Mouse (Mus musculus) forebrain, postnatal 0 days (tissue): ENCODE data around the gene Kif13a. TPM values are rescaled to one million over a fixed set of nuclear protein-coding genes. Genes with fewer than 3 reads are reported as not detected.

ENCODE experiments used
- ATAC-seq: fragments of 200-750 bp; cut with Nextera tagmentation; 2 replicates; pipeline ENCODE4 v1.8.0; 2017; ENCODE audit warnings: mild to moderate bottlenecking, moderate library complexity
- DNase-seq: peaks from one replicate; pipeline ENCODE4 v3.0.0-alpha.2; 2015
- H3K27ac ChIP-seq: fragments of 300-500 bp; sonication (generic); 2 replicates; pipeline ENCODE4 v1.5.1; 2014; ENCODE audit warnings: low read depth, mild to moderate bottlenecking, antibody characterized with exemption, low read length, moderate library complexity, mixed read lengths
- H3K27me3 ChIP-seq: fragments of 300-500 bp; sonication (generic); 2 replicates; pipeline ENCODE4 v1.6.1; 2014; ENCODE audit warnings: mild to moderate bottlenecking, low read length, mixed read lengths; ENCODE audit not compliant: insufficient read depth
- H3K36me3 ChIP-seq: fragments of 300-500 bp; sonication (generic); 2 replicates; pipeline ENCODE4 v1.6.1; 2014; ENCODE audit warnings: mild to moderate bottlenecking, moderate library complexity; ENCODE audit not compliant: insufficient read depth
- H3K4me1 ChIP-seq: fragments of 300-500 bp; sonication (generic); 2 replicates; pipeline ENCODE4 v1.6.1; 2014; ENCODE audit warnings: antibody characterized with exemption; ENCODE audit not compliant: insufficient read depth
- H3K4me2 ChIP-seq: fragments of 300-500 bp; sonication (generic); 2 replicates; pipeline ENCODE4 v1.6.1; 2014; ENCODE audit warnings: low read depth, mild to moderate bottlenecking, moderate library complexity
- H3K4me3 ChIP-seq: fragments of 300-500 bp; sonication (generic); 2 replicates; pipeline ENCODE4 v1.5.1; 2014; ENCODE audit warnings: low read depth, low read length, mixed read lengths
- H3K9ac ChIP-seq: fragments of 300-500 bp; sonication (generic); 2 replicates; pipeline ENCODE4 v1.6.1; 2014; ENCODE audit warnings: mild to moderate bottlenecking
- H3K9me3 ChIP-seq: fragments of 300-500 bp; sonication (generic); 2 replicates; pipeline ENCODE4 v1.6.1; 2016; ENCODE audit warnings: low read length
- CTCF ChIP-seq: sonication (generic); IDR thresholded peaks from 2 replicates; pipeline ENCODE4 v1.5.1; 2016; ENCODE audit warnings: antibody characterized with exemption, control low read depth, low read depth
- WGBS: fragments of 180-500 bp; shearing (Covaris S2); extraction: QIAGEN DNeasy Blood & Tissue Kit; methylation state at CpG from one replicate; pipeline ENCODE4 v1.1.7; 2014; 5-methylcytosine and 5-hydroxymethylcytosine counted together
- polyA plus RNA-seq: library from polyadenylated mRNA; unstranded; fragments of >200 nt; fragmentation: Nextera tagmentation; extraction: Ambion mirVana; gene quantifications from 2 replicates; pipeline ENCODE4 v1.2.1, GENCODE M21; 2015
- total RNA-seq: library from RNA; depleted of rRNA; stranded (reverse); fragments of >200 nt; gene quantifications from 2 replicates; pipeline ENCODE4 v1.2.3, GENCODE M21; 2014

The Kif13a gene
- total and polyA plus RNA-seq, 2 experiments from 2014 or later, result 9.2 to 19.7 TPM

- Histone ChIP-seq H3K36me3 (no peaks in the 10 kb centered on the region), H3K4me3 (peak overlapping the region; percentile 94), H3K9me3 (no peaks in the 10 kb centered on the region), H3K27me3 (no peaks in the 10 kb centered on the region), H3K27ac (peak overlapping the region; percentile 96), H3K4me1 (peaks cover 3% of the 10 kb centered on the region; the same call in 1 of the 2 replicates), H3K9ac (peak overlapping the region; percentile 88; the same call in 1 of the 2 replicates), H3K4me2 (peak overlapping the region; percentile 71)
- WGBS, result 30% methylated on average over 5 of the region's 5 CpGs
- no peak for TF ChIP-seq CTCF
- DNase-seq (no peak), ATAC-seq (no peak)
Measured at GRCm38 (mm10) chr13:46728411-46728810, 201.3 kb downstream of the Kif13a start.

GRCm38 (mm10) chr13:46727837-46728268 is 201.8 kb downstream of the Kif13a start, which contains the start of gene Nup153:
Gene Nup153 (minus strand): TSS chr13:46727940.
- peak within 1 kb of the TSS; percentile 94 for H3K4me3 ChIP-seq
- ATAC-seq (peak; percentile 94), DNase-seq (peak; percentile 99)
- H3K9ac ChIP-seq, result peak within 1 kb of the TSS; percentile 88
- H3K4me1 ChIP-seq, result peaks cover 3% of the 10 kb centered on the region; the same call in 1 of the 2 replicates
- WGBS, result under 1% methylated on average over 47 of the region's 51 CpGs
- TF ChIP-seq CTCF, result no peak
- H3K27me3 ChIP-seq, result no peaks in the 10 kb centered on the region
- H3K9me3 ChIP-seq, result no peaks in the 10 kb centered on the region
- H3K27ac ChIP-seq, result peak within 1 kb of the TSS; percentile 96
- H3K4me2 ChIP-seq, result peak within 1 kb of the TSS; percentile 71
- no peaks in the 10 kb centered on the region for H3K36me3 ChIP-seq

GRCm38 (mm10) chr13:46727038-46727836 is 202.4 kb downstream of the Kif13a start:
- Histone ChIP-seq H3K27ac (peak overlapping the region; percentile 96), H3K4me2 (peak overlapping the region; percentile 71), H3K4me1 (peaks cover 3% of the 10 kb centered on the region; the same call in 1 of the 2 replicates), H3K36me3 (no peaks in the 10 kb centered on the region), H3K4me3 (peak overlapping the region; percentile 94), H3K9me3 (no peaks in the 10 kb centered on the region), H3K9ac (peak overlapping the region; percentile 88), H3K27me3 (no peaks in the 10 kb centered on the region)
- 6% methylated on average over 77 of the region's 85 CpGs for WGBS
- peak; percentile 22; the same call in 1 of the 2 replicates for TF ChIP-seq CTCF
- peak; percentile 79 for ATAC-seq
- DNase-seq, result peak; percentile 56

GRCm38 (mm10) chr13:46726288-46727037 is 203.2 kb downstream of the Kif13a start:
- Histone ChIP-seq H3K4me3 (peak overlapping the region; percentile 94), H3K4me2 (peak overlapping the region; percentile 71), H3K4me1 (peaks cover 3% of the 10 kb centered on the region; the same call in 1 of the 2 replicates), H3K9ac (peak overlapping the region; percentile 88), H3K36me3 (no peaks in the 10 kb centered on the region), H3K9me3 (no peaks in the 10 kb centered on the region), H3K27me3 (no peaks in the 10 kb centered on the region), H3K27ac (peak overlapping the region; percentile 96)
- WGBS, result 3% methylated on average over 30 of the region's 30 CpGs
- ATAC-seq (no peak), DNase-seq (peak; percentile 43)
- TF ChIP-seq CTCF, result peak; percentile 20

GRCm38 (mm10) chr13:46725227-46725626 is 204.4 kb downstream of the Kif13a start:
- 16% methylated on average over 2 of the region's 2 CpGs for WGBS
- H3K9ac ChIP-seq, result no peak overlapping the region

GRCm38 (mm10) chr13:46724371-46724770 is 205.3 kb downstream of the Kif13a start:
- Histone ChIP-seq H3K9ac (no peak overlapping the region), H3K27me3 (no peaks in the 10 kb centered on the region), H3K4me2 (no peak overlapping the region), H3K4me3 (no peak overlapping the region), H3K4me1 (peaks cover 3% of the 10 kb centered on the region; the same call in 1 of the 2 replicates), H3K9me3 (no peaks in the 10 kb centered on the region), H3K27ac (no peak overlapping the region), H3K36me3 (no peaks in the 10 kb centered on the region)
- ATAC-seq, result no peak
- DNase-seq, result peak; percentile 39
- TF ChIP-seq CTCF, result peak; percentile 63

More at GRCm38 (mm10) chr13:46725227-46725626, 204.4 kb downstream of the Kif13a start:
- Histone ChIP-seq H3K4me1 (peaks cover 3% of the 10 kb centered on the region; the same call in 1 of the 2 replicates), H3K4me3 (no peak overlapping the region), H3K9me3 (no peaks in the 10 kb centered on the region), H3K27ac (no peak overlapping the region), H3K4me2 (no peak overlapping the region), H3K36me3 (no peaks in the 10 kb centered on the region), H3K27me3 (no peaks in the 10 kb centered on the region)
- TF ChIP-seq CTCF, result no peak
- ATAC-seq (no peak), DNase-seq (no peak)

GRCm38 (mm10) chr13:46721009-46721408 is 208.7 kb downstream of the Kif13a start:
- no peak for TF ChIP-seq CTCF
- Histone ChIP-seq H3K4me3 (no peak overlapping the region), H3K27me3 (no peaks in the 10 kb centered on the region), H3K9ac (no peak overlapping the region), H3K9me3 (no peaks in the 10 kb centered on the region), H3K36me3 (peaks cover 2% of the 10 kb centered on the region; the same call in 1 of the 2 replicates), H3K4me2 (no peak overlapping the region), H3K4me1 (peaks cover 3% of the 10 kb centered on the region; the same call in 1 of the 2 replicates), H3K27ac (no peak overlapping the region)
- no peak for ATAC-seq
- DNase-seq, result no peak
